Mouse (Mus musculus): ENCODE measurements around the gene Lmo7.

The Lmo7 gene

GRCm38 (mm10) chr14:101838231-101838839 lies 108.6 kb downstream of the Lmo7 start:
- DNase-seq (ENCODE audit: low spot score) = no peak

- DNase-seq (ENCODE audit: low spot score) = peak; percentile 19
These were observed 110.3 kb downstream of the Lmo7 start for GRCm38 (mm10) chr14:101839771-101840731.

GRCm38 (mm10) chr14:101841271-101841670 lies 111.5 kb downstream of the Lmo7 start:
- no peak for DNase-seq (ENCODE audit: low spot score)

- DNase-seq (ENCODE audit: low spot score) = no peak
These were observed 112.8 kb downstream of the Lmo7 start for GRCm38 (mm10) chr14:101842521-101842920.

GRCm38 (mm10) chr14:101843443-101843842 lies 113.7 kb downstream of the Lmo7 start:
- DNase-seq (ENCODE audit: low spot score) = no peak

- DNase-seq (ENCODE audit: low spot score) = no peak
These were observed 114.7 kb downstream of the Lmo7 start for GRCm38 (mm10) chr14:101844467-101844866.

GRCm38 (mm10) chr14:101846097-101846882 lies 116.5 kb downstream of the Lmo7 start:
- no peak for DNase-seq (ENCODE audit: low spot score)

- no peak for DNase-seq (ENCODE audit: low spot score)
These were observed 117.8 kb downstream of the Lmo7 start for GRCm38 (mm10) chr14:101847520-101847919.

GRCm38 (mm10) chr14:101852584-101853195 lies 122.9 kb downstream of the Lmo7 start:
- DNase-seq (ENCODE audit: low spot score) = no peak

- no peak for DNase-seq (ENCODE audit: low spot score)
These were observed 123.5 kb downstream of the Lmo7 start for GRCm38 (mm10) chr14:101853207-101853606.

- no peak for DNase-seq (ENCODE audit: low spot score)
These were observed 124.0 kb downstream of the Lmo7 start for GRCm38 (mm10) chr14:101853722-101854121.

- DNase-seq (ENCODE audit: low spot score) = no peak
These were observed 124.5 kb downstream of the Lmo7 start for GRCm38 (mm10) chr14:101854226-101854625.

GRCm38 (mm10) chr14:101859305-101859886 lies 129.6 kb downstream of the Lmo7 start:
- DNase-seq (ENCODE audit: low spot score) = no peak

- DNase-seq (ENCODE audit: low spot score) = no peak
These were observed 132.3 kb downstream of the Lmo7 start for GRCm38 (mm10) chr14:101862088-101862487.

GRCm38 (mm10) chr14:101867071-101867733 lies 137.4 kb downstream of the Lmo7 start:
- no peak for DNase-seq (ENCODE audit: low spot score)

- peak; percentile 16 for DNase-seq (ENCODE audit: low spot score)
These were observed 139.4 kb downstream of the Lmo7 start for GRCm38 (mm10) chr14:101869145-101869544.

GRCm38 (mm10) chr14:101869661-101870060 lies 139.9 kb downstream of the Lmo7 start:
- DNase-seq (ENCODE audit: low spot score) = no peak

- DNase-seq (ENCODE audit: low spot score) = no peak
These were observed 140.6 kb downstream of the Lmo7 start for GRCm38 (mm10) chr14:101870171-101870902.

GRCm38 (mm10) chr14:101872846-101873245 lies 143.1 kb downstream of the Lmo7 start:
- DNase-seq (ENCODE audit: low spot score) = no peak

- DNase-seq (ENCODE audit: low spot score) = no peak
These were observed 148.7 kb downstream of the Lmo7 start for GRCm38 (mm10) chr14:101878346-101879049.

All from ovary, adult 18-20 months (tissue).